Mouse (Mus musculus): Measurements from ENCODE around the gene Apoc4.
"Not testable (repeated sequence)": the region's sequence is repeated elsewhere in the genome, so short reads cannot be mapped to it uniquely, and the experiment has no call there.

Apoc4 gene

GRCm38 (mm10) chr7:19698907-19699826 is 17.9 kb upstream of the Apoc4 start, which contains the start of gene Apoe:
Gene Apoe (minus strand): TSS chr7:19699188.
- DNase-seq (ENCODE audit: low spot score) = peak; percentile 56

GRCm38 (mm10) chr7:19697949-19698906 is 16.9 kb upstream of the Apoc4 start:
- peak; percentile 41 for DNase-seq (ENCODE audit: low spot score)

GRCm38 (mm10) chr7:19696336-19696873 is 15.1 kb upstream of the Apoc4 start:
- no peak for DNase-seq (ENCODE audit: low spot score)

- no peak for DNase-seq (ENCODE audit: low spot score)
Observed at GRCm38 (mm10) chr7:19695881-19696280, 14.6 kb upstream of the Apoc4 start.

DNA sequence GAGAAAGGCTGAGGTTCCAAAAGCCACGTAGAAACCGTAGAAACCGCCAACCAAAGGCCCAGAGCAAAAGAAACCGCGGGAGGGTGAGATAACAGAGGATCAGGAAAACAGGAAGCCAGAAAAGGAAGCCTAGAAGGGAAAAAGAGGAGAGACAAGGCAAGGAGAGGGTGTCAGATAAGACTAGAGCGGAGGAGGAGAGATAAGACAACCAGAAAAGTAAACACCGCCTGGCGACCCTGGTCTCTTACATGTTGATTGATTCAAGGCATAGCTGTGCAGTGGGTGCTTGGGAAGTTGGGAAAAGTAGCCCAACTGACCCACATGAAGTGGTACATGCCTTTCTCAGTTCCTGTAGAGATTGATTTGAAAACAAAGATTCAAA is 13.9 kb upstream of the Apoc4 start:
- DNase-seq (ENCODE audit: low spot score) = no peak

DNA sequence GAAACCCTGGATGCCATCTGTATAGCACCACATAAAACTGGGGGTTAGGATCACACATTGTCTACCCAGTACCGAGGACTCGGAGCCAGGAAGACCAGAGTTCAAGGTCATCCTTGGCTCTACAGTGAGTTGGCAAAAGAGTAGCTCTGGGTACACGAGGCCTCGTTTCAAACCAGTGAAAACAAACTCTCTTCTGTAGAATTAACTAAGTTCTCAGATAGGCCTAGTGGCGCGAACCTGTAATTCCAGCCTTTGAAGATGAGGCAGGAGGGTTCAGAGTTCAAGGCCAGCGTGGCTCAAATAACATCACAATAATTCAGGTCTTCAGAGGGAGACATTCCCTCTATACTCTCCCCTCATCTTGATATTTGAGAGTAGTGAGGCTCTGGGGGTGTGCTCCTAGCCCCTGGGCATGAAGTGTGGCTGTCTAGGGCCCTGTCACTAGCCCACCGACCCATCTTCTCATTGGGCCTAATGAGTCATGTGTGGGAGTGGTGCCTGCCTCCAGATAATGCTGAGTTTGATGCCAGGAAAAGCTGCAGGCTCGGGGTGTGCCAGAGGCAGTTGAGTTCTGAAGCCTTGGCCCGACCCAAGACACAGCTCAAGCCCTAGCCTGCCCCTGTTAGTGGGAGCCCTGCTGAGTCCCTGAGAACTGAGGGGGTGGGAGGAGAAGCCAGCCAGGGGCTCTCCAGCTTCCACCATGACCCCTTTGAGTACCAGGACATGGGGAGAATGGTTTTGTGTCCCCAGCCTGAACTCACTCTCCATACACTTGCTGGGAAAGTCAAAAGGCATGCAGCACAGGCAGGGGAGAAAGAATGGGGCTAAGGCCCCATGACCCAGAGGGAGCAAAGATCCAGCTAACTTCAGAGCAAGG is 13.3 kb upstream of the Apoc4 start:
- no peak for DNase-seq (ENCODE audit: low spot score)

DNA sequence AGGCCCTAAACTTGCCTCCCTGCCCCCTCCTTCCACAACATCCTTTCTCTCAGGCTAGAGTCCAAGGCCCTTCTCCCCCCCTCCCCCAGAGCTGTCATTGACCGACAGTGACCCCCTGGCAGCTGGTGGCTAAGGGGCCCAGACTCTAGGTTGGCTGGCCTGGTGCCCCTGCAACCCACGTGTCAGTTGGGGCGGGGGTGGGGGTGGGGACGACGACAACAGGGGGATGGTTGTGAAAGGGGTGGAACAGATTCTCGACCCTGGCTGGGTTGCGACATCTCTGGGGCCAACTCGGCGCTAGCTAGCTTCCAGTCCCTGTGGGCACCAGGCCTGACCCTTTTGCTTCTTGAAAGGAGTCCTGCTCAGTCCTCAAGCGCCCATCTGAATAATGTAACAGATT is 12.1 kb upstream of the Apoc4 start:
- no peak for DNase-seq (ENCODE audit: low spot score)

GRCm38 (mm10) chr7:19691873-19692865 is 10.9 kb upstream of the Apoc4 start, which contains the start of gene Apoc1:
Gene Apoc1 (minus strand): TSS chr7:19692660.
- no peak for DNase-seq (ENCODE audit: low spot score)

DNA sequence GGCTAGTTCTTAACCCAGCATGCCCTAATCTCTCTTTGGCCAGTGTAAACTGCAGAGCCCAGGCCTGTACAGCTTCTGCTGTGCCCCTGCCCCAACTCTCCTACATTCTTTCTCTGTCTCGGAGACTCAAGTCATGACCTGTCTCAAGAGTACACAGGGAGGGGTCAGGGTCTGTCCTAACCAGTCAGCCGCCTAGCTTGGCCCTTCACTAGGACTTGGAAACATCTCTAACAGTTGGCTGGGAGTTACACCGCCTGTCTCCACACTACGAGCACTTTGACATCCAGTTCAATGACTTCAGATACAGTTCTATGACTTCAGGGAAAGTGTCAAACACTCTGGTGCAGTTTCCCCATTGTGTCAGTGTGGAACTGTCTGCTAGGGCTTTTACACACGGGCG is 10.2 kb upstream of the Apoc4 start:
- DNase-seq (ENCODE audit: low spot score) = no peak

DNA sequence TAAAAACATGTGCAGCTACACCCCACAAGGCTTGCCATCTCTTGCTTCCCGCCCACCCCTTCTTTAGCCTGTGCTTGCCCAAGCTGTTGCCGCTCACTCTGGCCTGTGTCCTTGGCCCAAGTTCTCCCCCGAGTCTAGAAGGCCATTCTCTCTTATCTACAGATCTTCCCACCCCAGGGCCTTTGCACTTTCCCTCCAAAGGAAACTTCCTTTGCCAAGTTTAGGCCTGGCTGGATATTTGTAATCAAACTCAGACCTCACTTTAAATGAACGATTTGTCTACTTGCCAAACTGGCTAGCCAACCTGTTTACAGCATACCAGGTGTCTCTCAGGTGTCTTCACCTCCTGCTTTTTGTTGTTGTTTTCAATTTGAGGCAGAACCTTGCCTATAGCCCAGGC is 9.6 kb upstream of the Apoc4 start:
- no peak for DNase-seq (ENCODE audit: low spot score)

GRCm38 (mm10) chr7:19688611-19689010 is 7.3 kb upstream of the Apoc4 start:
- no peak for DNase-seq (ENCODE audit: low spot score)

- no peak for DNase-seq (ENCODE audit: low spot score)
Observed at GRCm38 (mm10) chr7:19688101-19688500, 6.8 kb upstream of the Apoc4 start.

DNA sequence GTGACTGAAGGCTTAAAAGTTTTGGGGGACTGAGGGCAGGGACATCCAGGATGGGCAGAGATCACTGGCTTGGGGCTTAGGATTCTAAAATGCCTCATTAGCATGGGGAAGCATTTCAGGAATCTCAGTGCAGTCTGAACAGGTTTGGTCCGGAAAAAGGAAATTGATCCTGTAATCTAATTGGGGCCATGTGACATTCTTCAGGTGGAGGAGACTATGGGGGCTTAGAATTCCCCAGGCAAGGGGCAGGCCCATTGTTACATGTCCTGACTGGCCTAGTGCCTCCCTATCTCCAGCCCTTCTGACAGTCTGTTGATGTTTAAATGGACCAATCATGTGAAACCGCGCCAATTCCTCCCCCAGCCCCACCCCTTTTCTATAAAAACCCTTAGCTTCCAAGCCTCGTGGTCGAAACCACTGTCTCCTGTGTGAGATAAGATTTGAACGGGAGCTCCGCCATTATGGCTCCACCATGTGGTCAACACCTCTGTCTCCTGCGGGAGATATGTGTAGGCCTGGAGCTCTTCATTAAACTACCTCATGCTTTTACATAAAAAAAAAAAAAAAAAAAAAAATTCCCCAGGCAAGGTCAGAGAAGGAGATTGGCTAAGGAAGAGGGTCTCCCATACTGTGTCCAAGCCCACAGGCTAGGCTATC is 5.8 kb upstream of the Apoc4 start:
- DNase-seq (ENCODE audit: low spot score) = not testable (repeated sequence)

- no peak for DNase-seq (ENCODE audit: low spot score)
Observed at GRCm38 (mm10) chr7:19686521-19686920, 5.2 kb upstream of the Apoc4 start.

DNA sequence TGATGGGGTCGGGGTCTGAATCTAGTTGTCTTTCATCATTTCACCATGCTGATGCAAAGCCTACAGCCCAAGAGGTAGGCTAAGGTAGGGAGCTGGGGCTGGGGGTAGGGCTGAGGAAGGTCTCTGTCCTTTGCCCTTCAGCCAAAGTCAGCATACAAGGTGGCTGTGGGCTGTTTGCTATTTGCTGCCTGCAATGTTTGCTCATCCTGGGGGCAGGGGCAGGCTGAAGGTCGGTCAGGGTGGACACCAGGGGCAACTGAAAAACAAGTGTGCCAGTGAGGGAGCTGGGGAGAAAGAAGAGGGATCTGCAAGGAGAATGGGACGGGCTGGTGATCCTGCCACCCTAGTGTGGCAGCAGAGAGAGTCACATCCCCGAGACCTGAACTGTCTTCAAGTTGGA is 4.1 kb upstream of the Apoc4 start:
- no peak for DNase-seq (ENCODE audit: low spot score)

GRCm38 (mm10) chr7:19683771-19684201 is 2.5 kb upstream of the Apoc4 start:
- DNase-seq (ENCODE audit: low spot score) = no peak

DNA sequence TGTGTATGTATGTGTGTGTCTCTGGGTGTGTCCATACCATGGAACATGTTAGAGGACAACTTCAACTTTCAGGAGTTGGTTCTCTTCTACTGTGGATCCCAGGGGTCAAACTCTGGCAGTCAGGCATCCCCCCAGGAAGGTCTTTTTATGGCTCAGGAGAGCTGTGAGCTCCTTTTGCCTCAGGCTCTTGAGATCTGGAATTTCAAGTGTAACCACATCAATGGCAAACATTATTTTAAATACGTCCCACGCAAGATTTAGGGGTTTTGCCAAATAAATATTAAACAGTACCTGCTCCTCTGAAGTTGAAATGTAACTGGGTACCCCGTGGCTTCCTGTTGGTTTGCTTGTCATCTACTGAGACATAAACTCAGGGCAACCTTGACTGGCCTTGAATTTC is 1.7 kb upstream of the Apoc4 start:
- DNase-seq (ENCODE audit: low spot score) = no peak

- no peak for DNase-seq (ENCODE audit: low spot score)
Observed at GRCm38 (mm10) chr7:19680702-19681101, 577 bp downstream of the Apoc4 start.

- no peak for DNase-seq (ENCODE audit: low spot score)
Observed at GRCm38 (mm10) chr7:19678901-19679300, 2.4 kb downstream of the Apoc4 start.

GRCm38 (mm10) chr7:19677872-19678271 is 3.4 kb downstream of the Apoc4 start, which contains the start of gene Apoc2:
Gene Apoc2 (minus strand): TSS chr7:19677941.
- no peak for DNase-seq (ENCODE audit: low spot score)
